Mouse (Mus musculus): ENCODE results near the gene Zbtb9.
A peak's percentile ranks its signal among the peaks of the same experiment; 100 is the strongest.

Zbtb9 gene

GRCm38 (mm10) chr17:26947231-26948100 is 25.5 kb upstream of the Zbtb9 start:
- no peak for DNase-seq (ENCODE audit: low spot score in 2 of 2)

- DNase-seq (ENCODE audit: low spot score in 2 of 2) = no peak
These were observed 24.5 kb upstream of the Zbtb9 start for GRCm38 (mm10) chr17:26948316-26949050.

- no peak for DNase-seq (ENCODE audit: low spot score in 2 of 2)
These were observed 23.9 kb upstream of the Zbtb9 start for GRCm38 (mm10) chr17:26949051-26949577.

GRCm38 (mm10) chr17:26949866-26950265 is 23.1 kb upstream of the Zbtb9 start:
- DNase-seq (ENCODE audit: low spot score in 2 of 2) = no peak

GRCm38 (mm10) chr17:26950560-26951288 is 22.2 kb upstream of the Zbtb9 start:
- DNase-seq (ENCODE audit: low spot score in 2 of 2) = no peak

- DNase-seq (ENCODE audit: low spot score in 2 of 2) = peak; percentile 50 to 77
These were observed 21.6 kb upstream of the Zbtb9 start for GRCm38 (mm10) chr17:26951406-26951805.

- no peak for DNase-seq (ENCODE audit: low spot score in 2 of 2)
These were observed 20.8 kb upstream of the Zbtb9 start for GRCm38 (mm10) chr17:26951952-26952877.

- DNase-seq (ENCODE audit: low spot score in 2 of 2) = no peak
These were observed 19.8 kb upstream of the Zbtb9 start for GRCm38 (mm10) chr17:26953201-26953600.

- DNase-seq (ENCODE audit: low spot score in 2 of 2) = no peak
These were observed 19.2 kb upstream of the Zbtb9 start for GRCm38 (mm10) chr17:26953726-26954125.

- DNase-seq (ENCODE audit: low spot score in 2 of 2) = no peak
These were observed 16.7 kb upstream of the Zbtb9 start for GRCm38 (mm10) chr17:26956309-26956708.

- DNase-seq (ENCODE audit: low spot score in 2 of 2) = no peak
These were observed 16.1 kb upstream of the Zbtb9 start for GRCm38 (mm10) chr17:26956895-26957294.

GRCm38 (mm10) chr17:26957872-26958271 is 15.1 kb upstream of the Zbtb9 start:
- no peak for DNase-seq (ENCODE audit: low spot score in 2 of 2)

- no peak for DNase-seq (ENCODE audit: low spot score in 2 of 2)
These were observed 14.1 kb upstream of the Zbtb9 start for GRCm38 (mm10) chr17:26958880-26959279.

GRCm38 (mm10) chr17:26959815-26960214 is 13.2 kb upstream of the Zbtb9 start:
- no peak for DNase-seq (ENCODE audit: low spot score in 2 of 2)

- DNase-seq (ENCODE audit: low spot score in 2 of 2) = no peak
These were observed 11.3 kb upstream of the Zbtb9 start for GRCm38 (mm10) chr17:26961572-26962240.

- DNase-seq (ENCODE audit: low spot score in 2 of 2) = no peak
These were observed 6.0 kb upstream of the Zbtb9 start for GRCm38 (mm10) chr17:26966993-26967392.

GRCm38 (mm10) chr17:26967477-26967876 is 5.5 kb upstream of the Zbtb9 start:
- no peak for DNase-seq (ENCODE audit: low spot score in 2 of 2)

- DNase-seq (ENCODE audit: low spot score in 2 of 2) = no peak
These were observed 4.8 kb upstream of the Zbtb9 start for GRCm38 (mm10) chr17:26968200-26968611.

GRCm38 (mm10) chr17:26969257-26969656 is 3.7 kb upstream of the Zbtb9 start:
- no peak for DNase-seq (ENCODE audit: low spot score in 2 of 2)

- no peak for DNase-seq (ENCODE audit: low spot score in 2 of 2)
These were observed 2.7 kb upstream of the Zbtb9 start for GRCm38 (mm10) chr17:26970221-26970620.

Measured in spleen, postnatal 14 days (tissue).